Mouse (Mus musculus) regulatory T cell (primary cell): ENCODE measurements at regions not wholly inside any gene's neighbourhood (a gene's known extent, or its start where the extent isn't known, plus 50 kb on each side); places are given as distances from the start of the nearest gene placed in this dataset.

Source experiments
- in situ Hi-C: fragments of 300-600 bp; cut with MboI, MseI; formaldehyde crosslinking; loops from one replicate; pipeline ENCODE4 v1.15.1; 2025; ENCODE audit warnings: high pct_unique_total_duplicates

DNA sequence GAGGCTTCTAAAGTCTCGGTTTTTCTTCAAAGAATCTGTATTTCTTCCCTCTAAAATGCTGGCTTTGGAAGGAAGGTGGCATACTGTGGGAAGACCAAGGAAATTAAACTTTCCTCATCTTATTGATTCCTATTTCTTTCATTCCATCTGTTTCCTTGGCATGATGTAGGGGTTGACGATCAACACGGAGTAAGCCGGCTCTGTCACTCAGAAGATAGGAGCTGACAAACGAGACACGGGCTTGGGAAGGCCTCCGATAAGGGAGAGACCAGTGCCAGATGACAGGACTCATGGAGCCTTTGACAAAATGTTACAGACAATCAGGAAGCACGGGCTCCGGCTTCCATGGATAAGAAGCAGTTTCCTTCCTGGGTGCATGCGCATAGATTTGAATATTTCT is 101.4 kb upstream of the Hsfy2 start:
- in situ Hi-C loops = no loop called here

DNA sequence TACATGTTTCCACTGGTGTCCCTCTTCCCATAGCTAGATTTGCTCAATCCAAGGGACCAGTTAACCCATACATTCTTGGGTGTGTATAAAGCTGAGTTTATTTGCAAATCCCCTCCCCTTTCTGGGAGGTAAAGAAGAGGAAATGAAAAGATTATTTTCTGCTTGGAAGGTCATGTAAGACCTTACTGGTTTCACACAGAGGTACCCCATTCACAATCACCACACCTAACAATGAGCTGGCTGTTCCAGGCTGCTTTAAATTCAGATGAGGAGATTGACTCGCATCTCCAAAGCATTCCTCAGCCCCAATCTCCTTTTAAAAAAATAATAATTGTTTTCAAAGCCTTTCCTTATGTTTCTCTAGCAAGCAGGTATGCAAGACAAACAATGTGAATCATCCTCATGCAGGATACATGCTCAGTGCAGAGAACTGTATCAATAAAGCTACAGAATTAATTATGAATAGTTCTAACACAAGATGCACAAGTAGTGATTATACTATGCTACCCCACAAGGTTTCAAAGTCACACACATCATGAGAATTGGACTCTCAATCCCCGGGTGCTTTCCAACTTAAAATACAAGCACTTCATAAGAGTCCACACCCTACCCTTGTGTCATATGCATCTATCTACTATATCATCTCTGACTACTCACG is 89.1 kb upstream of the Hsfy2 start:
- in situ Hi-C loops = no loop called here

- in situ Hi-C loops = loop anchor here (25.0 kb wide), 1 partner anchor 1414 kb away; no protein-coding TSS in a partner anchor
These were observed 86.4 kb upstream of the Hsfy2 start for GRCm38 (mm10) chr1:56723656-56724055.

- in situ Hi-C loops = loop anchor here (25.0 kb wide), 1 partner anchor 1424 kb away; no protein-coding TSS in a partner anchor
These were observed 75.9 kb upstream of the Hsfy2 start for GRCm38 (mm10) chr1:56713011-56713726.

DNA sequence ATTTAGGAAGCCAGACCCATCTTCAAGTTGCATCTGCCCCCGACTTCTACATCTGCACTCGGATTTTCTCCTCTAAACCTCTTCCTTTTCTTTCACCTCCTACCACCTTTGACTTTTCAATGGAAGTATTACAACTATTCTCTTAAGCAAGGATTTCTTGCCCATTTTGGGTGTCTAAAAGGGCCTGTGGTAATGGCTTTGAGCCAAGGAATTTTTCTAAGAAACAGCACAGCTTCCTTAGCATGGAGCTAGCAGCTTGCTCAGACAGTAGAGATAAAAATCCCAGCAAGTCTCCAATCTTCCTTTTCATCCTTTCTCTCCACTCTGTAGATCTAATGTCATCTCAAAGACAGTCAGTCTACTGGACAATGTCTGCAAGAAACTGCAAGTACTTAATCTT is 63.2 kb upstream of the Hsfy2 start:
- in situ Hi-C loops = loop anchor here (25.0 kb wide), 1 partner anchor 1437 kb away; no protein-coding TSS in a partner anchor

- in situ Hi-C loops = no loop called here
These were observed 60.3 kb upstream of the Hsfy2 start for GRCm38 (mm10) chr1:56697509-56697908.
